Mouse (Mus musculus) adrenal gland, postnatal 14 days (tissue): ENCODE results near the gene Gm10190. TPM values are rescaled to one million over a fixed set of nuclear protein-coding genes. Genes with fewer than 3 reads are reported as not detected.
A peak's percentile ranks its signal among the peaks of the same experiment; 100 is the strongest.
"Not testable (repeated sequence)": the region's sequence is repeated elsewhere in the genome, so short reads cannot be mapped to it uniquely, and the experiment has no call there.

Source experiments
- DNase-seq: peaks from one replicate; pipeline ENCODE4 v3.0.0; 2021; ENCODE audit warnings: mixed read lengths
- long read RNA-seq, 2 experiments: library from polyadenylated mRNA; stranded (forward); transcript quantifications; one replicate each; pipeline ENCODE4 v2.0.0; 2021
- total RNA-seq: library from RNA; stranded (reverse); gene quantifications from 2 replicates; pipeline ENCODE4 v1.2.3, GENCODE M21; 2021

The Gm10190 gene
- 1.4 TPM in 1 of 2 replicates, not detected in the other for total RNA-seq
- long read RNA-seq, experiment 1, partial matches to known transcripts: 0 of 2 reads
- long read RNA-seq, experiment 1, other reads (novel, unspliced or antisense): 0 of 2 reads
- long read RNA-seq, experiment 2, transcript Gm10190-201 (1 exons, 324 nt): major isoform, 5 of 5 reads
- long read RNA-seq, experiment 2, partial matches to known transcripts: 0 of 5 reads
- long read RNA-seq, experiment 2, other reads (novel, unspliced or antisense): 0 of 5 reads

DNA sequence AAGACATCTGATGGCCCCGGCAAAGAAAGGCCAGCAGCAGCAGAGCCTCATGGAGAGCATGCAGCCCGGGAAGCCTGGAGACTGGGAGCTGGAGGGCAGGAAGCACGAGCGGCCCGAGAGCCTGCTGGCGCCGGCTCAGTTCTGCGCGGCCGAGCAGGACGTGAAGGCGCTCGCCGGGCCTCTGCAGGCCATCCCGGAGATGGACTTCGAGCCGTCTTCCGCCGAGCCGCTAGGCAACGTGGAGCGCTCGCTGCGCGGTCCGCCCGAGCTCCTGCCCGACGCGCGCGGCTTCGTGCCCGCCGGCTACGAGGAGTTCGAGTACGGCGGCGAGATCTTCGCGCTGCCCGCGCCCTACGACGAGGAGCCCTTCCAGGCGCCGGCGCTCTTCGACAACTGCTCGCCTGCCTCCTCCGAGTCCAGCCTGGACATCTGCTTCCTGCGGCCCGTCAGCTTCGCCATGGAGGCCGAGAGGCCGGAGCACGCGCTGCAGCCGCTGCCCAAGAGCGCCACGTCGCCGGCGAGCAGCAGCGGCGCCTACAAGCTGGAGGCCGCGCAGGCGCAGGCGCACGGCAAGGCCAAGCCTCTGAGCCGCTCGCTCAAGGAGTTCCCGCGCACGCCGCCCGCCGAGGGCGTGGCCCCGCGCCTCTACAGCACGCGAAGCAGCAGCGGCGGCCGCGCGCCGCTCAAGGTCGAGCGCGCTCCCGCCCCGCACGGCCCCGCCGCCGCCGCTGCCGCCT lies at the start of gene Gm10190:
Gene Gm10190, minus strand, starts transcription at position 553 of the 737 bp plus-strand sequence.
- DNase-seq: peak; percentile 93

DNA sequence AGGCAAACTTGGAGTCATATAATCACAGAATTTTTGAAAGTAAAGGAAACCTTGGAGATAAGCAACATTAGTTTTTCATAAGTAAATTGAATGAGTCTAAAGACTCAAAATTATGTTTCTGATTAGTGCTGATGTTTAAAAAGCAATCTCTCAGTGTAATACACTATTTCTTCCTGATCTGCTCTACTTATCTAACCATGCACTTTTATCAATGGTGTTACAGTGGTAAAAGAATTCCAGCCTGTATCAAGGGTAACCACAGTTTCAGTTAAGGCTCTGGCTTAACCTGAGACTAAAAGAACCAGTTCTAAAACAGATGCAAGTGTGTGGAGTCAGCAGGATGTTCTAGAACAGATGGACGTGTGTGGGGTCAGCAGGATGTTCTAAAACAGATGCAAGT lies 47.7 kb upstream of the Gm10190 start:
- DNase-seq: no peak

DNA sequence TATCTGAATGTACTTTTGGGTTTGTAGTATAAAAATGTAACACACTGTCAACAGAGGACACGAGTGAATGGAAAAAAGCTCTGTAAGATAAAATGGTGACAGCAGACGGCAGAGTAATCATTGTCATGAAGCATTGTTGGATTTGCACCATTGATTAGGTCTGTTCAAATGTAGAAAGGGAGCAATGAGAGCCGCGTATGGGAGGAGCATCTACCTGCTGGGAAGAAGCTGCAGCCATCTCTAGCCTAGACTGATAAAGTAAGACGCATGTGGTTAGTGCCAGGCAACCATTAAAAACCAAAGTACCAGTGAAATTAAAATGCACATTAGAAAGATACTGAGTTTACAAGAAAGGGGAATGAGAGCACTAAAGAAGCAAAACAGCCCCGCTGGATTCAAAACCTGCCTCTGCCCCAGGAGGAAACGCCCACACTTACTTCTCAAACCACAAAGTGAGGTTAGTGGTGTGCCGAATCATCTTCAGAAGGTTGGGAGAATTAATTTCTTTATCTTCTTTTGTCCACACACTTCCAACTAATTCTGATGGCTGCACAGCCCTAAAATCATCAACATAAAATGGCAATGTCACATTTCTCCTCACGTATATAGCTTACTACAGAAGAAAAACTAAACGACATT lies 45.4 kb upstream of the Gm10190 start:
- no peak for DNase-seq

DNA sequence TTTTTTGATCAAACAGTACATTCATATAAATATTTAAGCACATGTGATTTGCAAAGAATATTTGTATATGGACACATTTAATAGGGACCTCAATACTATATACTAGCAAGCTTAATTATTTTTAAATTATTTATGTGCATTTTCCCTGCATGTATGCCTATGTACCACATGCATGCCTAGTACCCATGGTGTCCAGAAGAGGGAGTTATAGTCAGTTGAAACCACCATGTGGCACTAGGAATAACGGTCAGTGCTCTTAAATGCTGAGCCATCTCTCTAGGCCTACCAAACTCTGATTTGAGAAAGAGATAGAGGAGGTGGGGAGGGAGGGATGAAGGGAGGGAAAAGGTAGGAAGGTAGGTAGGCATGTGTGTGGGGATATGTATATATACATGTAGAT lies 37.8 kb upstream of the Gm10190 start:
- DNase-seq: no peak

DNA sequence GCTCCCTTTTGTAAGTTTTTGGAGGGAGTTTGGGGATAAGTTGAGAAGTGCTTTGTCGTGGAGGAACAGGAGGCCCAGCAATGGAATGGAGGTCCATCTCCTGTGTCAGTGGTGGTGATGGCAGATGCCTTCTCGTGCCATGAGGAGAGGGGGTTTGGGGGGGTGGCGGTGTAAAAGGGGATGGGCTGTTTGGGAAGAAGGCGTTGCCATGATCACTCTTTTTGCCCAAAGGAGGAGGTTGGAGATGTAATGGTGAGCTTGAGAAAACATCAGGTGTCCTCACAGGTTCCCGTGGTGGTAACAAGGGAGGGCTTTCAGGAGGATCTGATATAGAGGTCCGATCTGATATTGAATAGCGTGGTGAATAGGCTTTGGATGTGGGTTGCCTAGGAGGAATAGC lies 24.9 kb upstream of the Gm10190 start:
- DNase-seq: no peak

DNA sequence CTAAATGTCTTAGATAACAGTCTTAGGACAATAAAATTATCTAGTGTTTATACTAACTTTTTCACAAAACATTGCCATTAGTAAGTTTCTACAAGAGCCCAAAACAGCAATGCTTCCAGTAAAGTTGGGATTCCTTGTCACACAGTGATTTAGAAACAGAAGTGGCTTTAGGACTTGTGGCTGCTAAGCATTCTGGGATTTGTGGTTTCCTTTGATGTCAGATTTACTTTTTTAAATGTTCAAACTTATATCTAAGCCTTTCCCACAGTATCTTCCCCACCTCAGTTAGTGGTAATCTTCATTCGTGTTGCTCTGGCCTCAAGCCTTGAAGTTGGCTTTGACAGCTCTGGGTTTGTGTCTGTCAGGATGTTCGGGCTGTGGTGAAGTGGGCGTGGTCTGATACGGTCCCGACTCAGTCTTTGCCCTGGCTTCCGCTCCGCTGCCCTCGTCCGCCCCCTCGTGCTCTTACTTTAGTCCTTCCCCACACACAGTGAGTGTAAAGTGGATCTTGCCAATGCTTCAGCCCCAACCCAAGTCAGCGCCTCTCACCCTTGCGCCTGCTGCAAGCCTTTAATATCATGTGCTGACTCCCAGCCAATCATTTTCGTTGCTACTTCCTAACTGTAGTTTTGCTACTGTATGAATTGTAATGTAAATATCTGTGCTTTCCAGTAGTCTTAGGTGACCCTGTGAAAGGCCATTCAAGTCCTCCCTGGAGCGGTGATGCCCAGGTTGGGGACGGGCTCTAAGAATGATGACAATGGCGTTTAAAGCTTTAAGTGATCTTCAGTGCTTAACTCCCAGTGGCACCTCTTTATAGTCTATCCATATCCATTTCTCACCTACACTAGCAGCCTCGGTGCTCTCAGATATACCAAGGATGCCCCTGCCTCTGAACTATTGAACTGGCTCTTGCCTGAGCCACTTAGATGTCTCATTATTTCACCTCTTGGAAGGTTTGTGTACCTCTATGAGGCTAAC lies 18.4 kb upstream of the Gm10190 start:
- peak; percentile 74 for DNase-seq

DNA sequence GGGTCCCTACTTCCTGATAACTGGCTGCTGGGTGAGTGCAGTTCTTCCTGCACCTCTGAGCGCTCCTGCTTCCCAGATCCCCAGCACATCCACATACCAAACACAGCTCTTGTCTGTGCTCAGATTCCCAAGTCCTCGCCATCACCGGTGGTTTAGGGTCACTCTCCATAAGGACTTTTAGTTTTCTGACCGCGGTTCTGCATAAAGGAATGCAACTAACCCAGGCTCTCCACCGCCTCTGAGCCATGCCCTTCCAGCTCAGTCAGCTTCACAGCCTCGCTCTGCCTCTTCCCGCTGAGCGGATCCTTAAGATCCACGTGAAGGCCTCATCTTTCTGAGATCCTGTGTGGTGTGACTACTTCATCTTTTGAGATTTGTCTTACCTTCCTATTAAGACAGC lies 16.7 kb upstream of the Gm10190 start:
- DNase-seq: no peak

DNA sequence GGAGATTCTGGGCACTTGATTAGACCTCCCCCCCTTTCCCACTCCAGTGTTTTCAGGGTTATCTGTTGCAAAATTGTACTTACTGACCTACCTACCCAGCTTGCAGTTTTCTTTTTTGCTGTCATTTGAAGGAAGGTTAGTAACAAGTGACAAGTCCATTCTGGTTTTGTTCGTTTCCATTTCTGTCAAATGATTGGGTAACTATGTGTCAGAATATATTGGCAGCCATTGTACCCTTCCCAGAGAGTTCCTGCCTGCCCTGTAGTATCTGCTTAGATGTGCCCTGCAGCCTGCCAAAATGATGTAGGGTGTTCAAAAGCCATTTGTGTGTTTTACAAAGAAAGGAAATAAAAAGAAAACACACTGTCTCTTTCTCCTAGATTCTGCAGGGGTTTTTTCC lies 12.3 kb upstream of the Gm10190 start:
- DNase-seq: no peak

DNA sequence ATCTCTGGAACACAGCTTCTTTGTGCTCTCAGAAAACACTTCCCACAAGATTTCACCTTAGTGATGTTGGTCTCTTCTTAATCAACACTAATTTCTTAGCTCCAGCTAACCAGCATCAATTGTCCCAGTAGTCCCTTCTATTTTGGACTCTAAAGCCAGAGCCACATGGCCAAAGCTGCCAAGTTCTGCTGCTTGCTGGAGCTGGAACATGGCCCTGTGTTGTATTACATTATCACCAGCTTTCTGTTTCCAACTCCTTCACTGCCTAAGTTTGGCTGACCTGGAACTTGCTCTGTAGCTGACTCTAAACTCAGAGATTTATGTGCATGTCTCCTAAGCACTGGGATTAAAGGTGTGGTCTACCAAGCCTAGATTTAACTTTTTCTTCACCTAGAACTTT lies 5.0 kb upstream of the Gm10190 start:
- DNase-seq: not testable (repeated sequence)

DNA sequence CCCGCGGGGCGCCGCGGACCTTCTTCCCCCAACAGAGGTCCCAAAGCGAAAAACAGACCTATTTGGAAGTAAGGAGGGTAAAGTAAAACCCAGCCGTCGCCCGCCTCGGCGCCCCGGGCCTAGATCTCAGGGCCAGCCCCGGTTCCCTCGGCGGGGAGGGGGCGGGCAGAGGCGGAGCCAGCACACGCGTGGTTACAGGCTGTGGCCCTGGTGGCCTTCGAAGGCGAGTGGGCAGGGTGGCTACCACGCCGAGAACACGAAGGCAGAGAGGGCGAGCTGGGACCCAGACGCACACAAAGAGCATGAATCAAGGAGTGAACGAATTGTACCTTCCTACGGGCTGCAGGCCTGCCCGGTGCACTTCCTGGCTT lies 370 bp upstream of the Gm10190 start:
- no peak for DNase-seq

DNA sequence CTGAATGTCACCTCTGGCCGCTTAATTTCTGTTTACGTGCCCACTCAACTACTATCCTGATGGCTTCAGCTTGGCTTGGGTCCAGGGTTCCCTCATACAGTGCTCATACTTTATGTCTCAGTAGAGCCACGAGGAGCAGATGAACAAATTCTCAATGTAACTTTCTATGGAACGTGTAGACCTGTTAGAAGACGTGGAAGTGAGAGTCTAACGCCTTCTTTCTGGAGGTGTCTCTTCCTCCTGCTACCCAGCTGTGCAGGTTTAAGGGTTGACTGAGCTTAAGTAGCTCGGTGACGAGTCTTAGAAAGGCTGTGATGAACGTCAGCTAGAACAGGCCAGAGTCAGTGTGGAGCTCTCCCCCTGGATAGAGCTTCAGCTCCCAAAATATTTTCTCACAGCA lies 4.7 kb downstream of the Gm10190 start:
- DNase-seq: no peak

DNA sequence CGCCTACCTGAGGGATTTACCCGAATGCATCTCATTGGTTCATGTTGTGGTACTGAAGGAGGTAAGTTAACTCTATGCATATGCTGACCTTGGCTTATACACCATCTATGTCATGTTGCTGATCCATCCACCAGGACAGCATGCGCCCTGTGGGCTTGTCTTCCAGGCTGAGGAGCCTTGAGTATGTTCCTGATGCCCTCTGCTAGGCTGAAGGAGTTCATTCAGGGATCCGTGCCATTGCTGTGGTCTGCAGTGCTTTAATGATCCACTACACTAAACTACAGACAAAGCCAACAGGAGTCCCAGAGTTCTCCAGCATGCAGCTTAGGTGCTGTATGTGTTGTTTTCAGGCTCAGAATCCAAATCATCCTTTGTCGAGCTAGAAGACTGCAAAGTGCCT lies 6.1 kb downstream of the Gm10190 start:
- DNase-seq: peak; percentile 35

DNA sequence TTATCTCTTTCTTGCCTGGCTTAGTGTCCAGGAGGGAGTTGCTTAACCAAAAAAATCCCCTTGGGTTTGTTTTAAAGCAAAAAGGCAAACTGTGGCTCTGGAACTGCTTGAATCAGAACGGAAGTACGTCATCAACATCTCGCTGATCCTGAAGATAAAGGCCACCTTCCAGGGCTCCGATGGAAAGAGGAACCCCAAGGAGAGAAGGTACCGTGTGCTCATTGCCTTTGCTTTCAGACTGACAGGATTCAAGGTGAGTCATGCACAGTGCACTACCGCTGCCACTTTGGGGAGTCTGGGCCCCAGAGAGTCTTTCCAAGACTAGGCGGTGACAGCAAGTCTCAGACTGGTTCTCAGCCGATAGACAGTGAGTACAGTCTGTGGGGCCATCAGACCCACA lies 13.1 kb downstream of the Gm10190 start:
- DNase-seq: no peak

DNA sequence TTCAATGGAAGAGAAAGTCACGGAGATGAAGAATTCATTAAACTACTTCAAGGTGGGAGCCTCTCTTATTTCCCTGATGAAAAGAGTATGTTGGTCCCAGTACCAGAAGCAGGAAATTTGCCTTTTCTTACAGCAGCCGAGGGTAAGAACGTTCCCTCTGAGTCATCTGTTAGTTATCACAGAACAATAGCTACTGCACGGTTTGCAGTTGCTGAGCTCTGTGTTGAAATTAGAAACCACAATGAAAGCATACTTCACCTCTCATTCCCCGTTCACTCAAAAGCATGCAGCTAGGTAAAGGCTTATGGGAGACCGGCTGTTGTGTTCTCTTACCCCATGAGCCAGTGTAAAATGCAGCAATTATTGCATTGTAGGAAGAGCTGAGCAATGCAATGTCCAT lies 26.1 kb downstream of the Gm10190 start:
- no peak for DNase-seq

DNA sequence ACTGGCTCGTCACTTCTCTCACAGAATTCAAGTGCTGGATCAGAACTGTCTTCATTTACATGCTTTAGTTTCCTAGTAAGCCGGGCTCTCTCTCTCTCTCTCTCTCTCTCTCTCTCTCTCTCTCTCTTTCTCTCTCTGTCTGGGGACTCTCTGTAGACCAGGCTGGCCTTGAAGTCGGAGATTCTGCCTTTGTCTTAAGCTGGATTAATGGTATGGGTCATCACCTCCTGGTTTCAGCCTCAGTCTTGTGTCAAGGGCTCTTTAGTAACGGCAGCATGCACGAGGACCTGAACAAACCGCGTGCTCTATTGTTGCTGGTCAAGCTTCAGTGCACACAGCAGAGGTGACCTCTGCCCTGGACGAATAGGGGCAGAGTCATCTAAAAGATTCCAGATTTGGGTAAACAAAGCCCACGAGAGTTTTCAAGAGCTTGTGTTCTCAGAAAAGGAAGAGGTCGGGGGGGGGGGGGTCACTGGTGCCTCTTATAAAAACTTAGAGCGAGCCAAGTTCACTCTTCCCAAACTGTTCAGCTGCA lies 26.7 kb downstream of the Gm10190 start:
- DNase-seq: no peak

DNA sequence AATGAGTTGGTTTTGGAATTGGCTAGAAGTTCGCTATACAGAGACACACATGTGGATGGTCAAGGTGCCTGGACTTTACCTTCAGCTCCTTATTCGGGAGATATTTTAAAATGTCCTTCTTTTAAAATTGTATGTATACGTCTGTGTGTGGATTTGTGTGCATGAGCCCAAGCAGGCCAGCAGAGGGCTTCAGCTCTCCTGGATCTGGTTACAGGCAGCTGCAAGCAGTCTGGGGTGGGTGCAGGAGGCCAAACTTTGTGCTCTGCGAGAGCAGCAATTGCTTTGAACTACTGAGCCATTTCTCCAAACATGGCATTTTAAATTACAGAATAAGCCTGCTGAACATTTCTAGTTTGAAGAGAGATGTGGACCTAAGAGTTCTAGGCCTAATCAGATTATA lies 28.1 kb downstream of the Gm10190 start:
- DNase-seq: no peak

DNA sequence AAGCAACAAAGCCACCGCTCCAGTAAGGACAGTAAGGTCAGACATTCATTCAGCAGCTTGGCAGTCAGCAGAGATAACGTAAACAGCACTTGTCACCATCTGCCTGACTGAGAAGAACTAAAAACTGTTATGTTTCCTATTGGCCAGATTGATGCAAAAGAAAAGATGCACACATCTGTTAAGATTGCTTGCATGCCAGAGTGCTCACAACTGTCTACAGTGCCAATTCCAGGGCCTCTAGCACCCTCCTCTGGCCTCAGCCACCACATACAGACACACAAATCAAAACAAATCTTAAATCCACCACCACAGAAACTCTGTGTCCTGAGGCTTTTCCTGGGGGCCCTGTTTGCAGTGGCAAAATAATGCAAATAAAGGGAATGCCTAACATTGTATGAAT lies 41.0 kb downstream of the Gm10190 start:
- DNase-seq: peak; percentile 50

DNA sequence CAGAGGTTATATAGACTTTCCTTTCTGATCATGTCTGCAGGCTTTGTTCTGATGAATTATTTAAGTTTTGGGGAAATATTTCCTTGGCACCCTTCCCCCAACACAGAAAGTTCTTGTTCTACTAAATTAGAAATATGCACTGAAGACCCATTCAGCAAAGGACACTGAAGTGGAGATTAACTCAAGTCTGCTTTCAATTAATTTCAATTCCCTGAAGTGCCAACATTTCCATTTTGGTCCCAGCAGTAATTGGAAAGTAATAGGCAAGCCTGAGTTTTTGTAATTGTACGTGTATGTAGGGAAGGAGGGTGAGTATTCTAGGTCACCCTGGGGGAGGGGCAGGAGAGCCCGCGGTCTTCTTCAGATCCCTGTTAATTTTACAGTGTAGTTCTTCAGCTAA lies 46.9 kb downstream of the Gm10190 start:
- no peak for DNase-seq

DNA sequence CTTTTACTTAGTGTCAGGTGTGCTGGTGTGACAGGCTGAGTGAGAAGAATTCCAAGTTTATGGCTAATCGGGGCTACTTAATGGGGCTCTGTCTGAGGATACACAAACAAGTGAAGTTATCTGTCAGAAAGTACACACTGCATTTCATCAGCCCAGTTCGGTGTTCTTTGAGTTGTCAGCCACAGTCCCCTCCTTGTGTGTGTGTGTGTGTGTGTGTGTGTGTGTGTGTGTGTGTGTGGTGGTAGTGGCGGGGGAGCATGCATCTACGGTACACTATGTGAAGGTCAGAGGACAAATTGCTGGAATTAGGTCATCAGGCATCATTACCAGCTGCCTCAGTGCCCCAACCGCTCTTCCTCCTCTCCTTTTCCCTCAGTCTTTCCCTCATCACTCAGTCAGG lies 47.9 kb downstream of the Gm10190 start:
- DNase-seq: no peak

DNA sequence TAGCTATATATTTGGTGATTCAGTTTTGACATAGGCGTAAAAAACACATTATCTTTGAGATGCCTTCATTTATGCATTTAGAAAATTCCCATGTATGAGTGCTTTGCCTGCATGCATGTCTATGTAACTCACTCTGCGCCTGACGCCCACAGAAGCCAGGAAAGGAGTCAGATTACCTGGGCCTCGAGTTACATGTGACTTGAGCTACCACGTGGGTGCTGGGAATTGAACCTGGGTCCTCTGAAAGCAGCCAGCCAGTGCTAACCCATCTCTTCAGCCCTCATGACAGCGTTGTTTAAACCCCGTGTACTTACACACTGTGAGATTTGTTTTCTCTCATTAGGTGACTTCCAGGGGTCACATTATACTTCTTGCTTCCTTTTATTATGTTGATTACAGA lies 48.8 kb downstream of the Gm10190 start:
- no peak for DNase-seq

DNA sequence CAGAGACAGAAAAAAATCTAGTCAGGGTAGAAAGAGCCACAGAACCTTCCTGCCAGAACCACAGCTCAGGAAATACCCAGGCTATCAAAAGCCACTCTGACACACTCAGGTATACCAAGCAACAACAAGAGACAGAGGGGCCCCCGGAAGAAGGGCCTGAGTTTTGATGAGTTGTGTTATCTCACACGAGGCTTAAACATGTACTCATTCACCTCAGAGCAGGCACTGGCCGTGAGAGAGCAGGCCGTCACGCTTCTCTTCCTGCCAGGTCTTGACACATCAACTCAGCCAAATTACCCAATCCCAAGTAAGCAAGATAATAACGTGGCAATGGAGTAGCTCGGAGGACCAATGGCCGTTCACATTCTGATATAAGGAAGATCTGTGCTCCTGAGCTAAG lies 49.7 kb downstream of the Gm10190 start:
- DNase-seq: peak; percentile 36
